Mouse (Mus musculus) granulocyte monocyte progenitor cell, adult 5-6 weeks (primary cell): Measurements from ENCODE around the gene Mfsd14a. TPM values are rescaled to one million over a fixed set of nuclear protein-coding genes. Genes with fewer than 3 reads are reported as not detected.

Experiments
- ATAC-seq: replicated peaks from 2 replicates; pipeline ENCODE4 v1.8.0; 2016; ENCODE audit warnings: mild to moderate bottlenecking, moderate TSS enrichment, inconsistent platforms; ENCODE audit not compliant: poor library complexity, severe bottlenecking
- total RNA-seq, 2 experiments: library from RNA; stranded (forward) in 1 of 2; stranded (reverse) in 1 of 2; fragments of 200-712, 200-1000 nt in 1 of 2; fragments of >200 nt in 1 of 2; fragmentation: Nextera tagmentation in 1 of 2; gene quantifications; 2 replicates each; pipeline ENCODE4 v1.2.3; 2014 to 2017

Gene Mfsd14a
- total RNA-seq, 2 experiments from 2014 or later: 52.3 to 67.0 TPM

- peak; percentile 6; the same call in 1 of the 2 replicates for ATAC-seq
These were observed 9.1 kb downstream of the Mfsd14a start for GRCm38 (mm10) chr3:116653278-116653945.

- no peak for ATAC-seq
These were observed 10.4 kb downstream of the Mfsd14a start for GRCm38 (mm10) chr3:116652033-116652446.

GRCm38 (mm10) chr3:116650698-116651097 lies 11.8 kb downstream of the Mfsd14a start:
- ATAC-seq: no peak

GRCm38 (mm10) chr3:116648805-116649204 lies 13.7 kb downstream of the Mfsd14a start:
- ATAC-seq: peak; percentile 81

DNA sequence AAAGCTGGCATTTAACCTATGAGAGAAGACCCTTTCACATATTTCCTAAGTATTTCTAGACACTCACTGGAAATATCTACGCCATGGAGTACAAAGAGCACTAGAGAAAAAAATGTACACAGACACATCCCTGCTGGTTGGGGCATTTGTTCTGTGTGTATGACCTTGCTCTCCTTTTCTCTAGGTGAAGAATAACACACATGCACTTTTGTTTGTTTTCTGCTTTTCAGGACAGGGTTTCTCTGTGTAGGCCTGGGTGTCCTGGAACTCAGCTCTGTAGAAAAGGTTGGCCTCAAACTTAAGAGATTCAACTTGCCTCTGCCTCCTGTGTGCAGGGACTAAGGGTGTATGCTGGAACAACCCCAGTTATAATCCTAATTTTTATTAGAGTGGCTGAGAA lies 16.1 kb downstream of the Mfsd14a start:
- ATAC-seq: no peak

DNA sequence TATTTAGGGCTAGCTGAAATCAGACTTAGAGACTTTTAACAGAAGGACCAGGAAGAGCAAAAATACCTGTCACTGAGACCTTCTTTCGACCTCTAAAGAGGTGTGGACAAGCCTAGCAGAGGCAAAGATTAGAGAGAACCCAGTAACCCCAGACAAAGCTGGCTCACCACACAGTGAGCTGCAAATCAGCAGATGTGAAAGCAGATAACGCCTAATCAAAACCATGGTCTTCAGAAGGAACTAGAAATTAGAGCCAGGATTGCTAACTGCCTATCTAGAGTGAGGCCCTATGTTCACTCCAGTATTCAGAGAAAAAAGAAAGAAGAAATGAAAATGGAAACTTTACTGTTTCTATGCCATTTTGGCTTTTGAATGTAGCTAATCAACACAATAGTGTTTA lies 20.1 kb downstream of the Mfsd14a start:
- ATAC-seq: 0 out of 2 replicates have a peak, but pooled peaks have one; percentile 7

DNA sequence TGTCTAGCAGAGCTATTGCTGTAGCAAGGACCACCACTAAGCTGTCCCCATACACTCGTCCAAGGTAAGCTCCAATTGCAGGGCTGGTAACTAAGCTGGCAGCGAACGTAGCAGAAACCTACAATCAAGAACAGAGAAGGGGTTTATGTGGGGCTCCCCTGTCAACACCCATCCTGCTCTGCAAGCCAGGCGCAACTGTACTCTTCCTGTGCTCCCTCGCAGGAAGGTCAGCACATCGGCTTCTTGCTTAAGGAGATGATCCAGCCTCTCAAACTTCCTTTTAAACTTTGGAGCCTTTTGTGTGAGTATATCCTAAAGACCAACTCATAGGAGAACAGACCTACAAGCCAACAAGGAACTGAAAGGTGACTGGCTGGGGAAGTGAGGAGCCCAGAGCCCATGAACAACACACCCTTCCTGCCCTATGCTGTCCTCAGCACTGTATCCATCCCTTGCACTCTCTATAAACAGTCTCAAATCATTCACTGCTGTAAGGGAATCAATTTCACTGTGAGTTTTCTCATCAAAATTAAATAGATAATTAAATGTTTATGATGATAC lies 20.6 kb downstream of the Mfsd14a start:
- ATAC-seq: peak; percentile 70

DNA sequence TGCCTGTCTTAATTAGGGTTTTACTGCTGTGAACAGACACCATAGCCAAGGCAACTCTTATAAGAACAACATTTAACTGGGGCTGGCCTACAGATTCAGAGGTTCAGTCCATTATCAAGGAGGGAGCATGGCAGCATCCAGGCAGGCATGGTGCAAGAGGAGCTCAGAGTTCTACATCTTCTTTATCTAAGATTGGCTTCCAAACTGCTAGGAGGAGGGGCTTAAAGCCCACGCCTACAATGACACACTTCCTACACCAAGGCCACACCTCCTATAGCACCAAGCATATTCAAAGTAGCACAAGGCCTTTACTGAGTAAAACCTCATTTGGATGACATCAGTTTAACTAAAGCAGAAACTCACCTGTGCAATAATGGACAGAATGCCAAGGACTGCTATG lies 22.5 kb downstream of the Mfsd14a start:
- 0 out of 2 replicates have a peak, but pooled peaks have one; percentile 31 for ATAC-seq

DNA sequence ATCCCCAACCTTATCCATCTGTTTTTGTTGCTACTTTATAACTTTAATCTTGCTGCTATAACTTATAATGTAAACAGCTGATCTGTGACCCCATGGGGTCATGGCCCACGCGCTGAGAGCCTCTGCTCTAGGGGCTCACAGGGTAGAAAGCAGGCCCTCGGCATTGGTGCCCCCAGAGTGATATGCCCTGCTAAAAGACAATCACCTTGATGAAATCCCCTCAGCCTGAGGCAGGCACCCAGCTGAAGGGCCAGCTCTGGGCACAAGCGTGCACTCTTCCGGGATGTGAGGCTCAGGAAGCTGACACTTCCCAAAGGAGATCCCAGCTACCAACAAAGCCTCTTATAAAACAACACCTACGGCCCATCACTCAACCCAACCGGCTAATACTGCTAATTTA lies 23.9 kb downstream of the Mfsd14a start:
- ATAC-seq: no peak

DNA sequence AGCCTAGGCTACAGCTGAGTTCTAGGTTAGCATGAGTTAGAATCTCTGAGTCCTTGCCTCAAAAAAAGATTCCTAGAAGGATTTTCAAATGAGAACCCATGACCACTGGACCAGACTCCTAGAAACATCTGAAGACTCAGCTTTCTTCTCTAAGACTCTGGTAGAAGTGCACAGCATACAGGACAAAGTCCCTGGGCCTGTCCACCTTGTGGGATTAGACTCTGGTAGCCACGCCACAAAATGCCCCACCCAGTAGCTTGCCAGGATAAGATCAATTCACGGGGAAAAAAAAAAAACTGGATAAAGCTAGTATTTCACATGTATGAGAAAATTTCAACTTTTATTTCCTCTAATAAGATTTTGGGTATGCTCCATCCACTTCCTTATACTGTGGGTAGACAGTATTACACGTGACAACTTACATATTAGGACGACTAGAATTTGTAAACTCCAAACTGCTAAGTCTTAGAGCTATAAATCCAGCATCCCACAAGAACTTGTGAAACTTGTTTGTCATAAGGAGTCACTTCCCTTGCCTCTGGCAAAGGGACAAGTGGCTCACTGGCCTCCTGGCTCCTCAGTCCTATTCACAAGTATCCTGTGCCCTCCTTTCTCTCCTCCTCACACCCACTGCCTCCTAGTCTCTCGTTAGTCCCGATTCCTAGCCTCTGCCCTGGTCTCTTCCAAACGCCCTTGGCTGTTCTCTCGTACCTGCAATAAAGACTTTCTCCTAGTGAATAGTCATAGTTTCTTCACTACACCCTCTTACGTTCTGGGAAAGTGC lies 24.6 kb downstream of the Mfsd14a start:
- ATAC-seq: peak; percentile 33

GRCm38 (mm10) chr3:116635799-116636198 lies 26.7 kb downstream of the Mfsd14a start:
- ATAC-seq: no peak

GRCm38 (mm10) chr3:116634853-116635252 lies 27.6 kb downstream of the Mfsd14a start:
- peak; percentile 46 for ATAC-seq

GRCm38 (mm10) chr3:116634091-116634490 lies 28.4 kb downstream of the Mfsd14a start:
- peak; percentile 61 for ATAC-seq

DNA sequence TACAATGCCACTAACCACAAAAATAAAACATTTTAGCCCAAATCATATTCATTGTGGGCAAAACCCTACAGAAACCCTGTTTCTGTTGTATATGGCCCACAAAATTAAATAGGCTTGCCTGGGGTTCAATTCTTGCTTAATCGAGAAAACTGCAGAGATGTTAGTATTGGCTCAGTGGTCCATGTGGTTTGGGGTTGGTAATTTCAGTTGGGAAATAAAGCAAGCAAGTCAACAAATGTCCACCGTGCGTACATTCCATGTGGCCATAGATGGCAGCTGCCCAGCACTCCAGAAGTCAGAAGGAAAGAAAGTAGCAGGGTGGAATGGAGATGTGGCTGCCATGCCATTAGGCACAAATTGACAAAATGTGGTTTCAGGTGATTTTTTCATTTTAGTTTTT lies 29.5 kb downstream of the Mfsd14a start:
- peak; percentile 81 for ATAC-seq

GRCm38 (mm10) chr3:116631459-116631858 lies 31.0 kb downstream of the Mfsd14a start:
- no peak for ATAC-seq

- no peak for ATAC-seq
These were observed 39.8 kb downstream of the Mfsd14a start for GRCm38 (mm10) chr3:116622641-116623040.

- ATAC-seq: peak; percentile 36; the same call in 1 of the 2 replicates
These were observed 41.7 kb downstream of the Mfsd14a start for GRCm38 (mm10) chr3:116620636-116621370.

- no peak for ATAC-seq
These were observed 43.6 kb downstream of the Mfsd14a start for GRCm38 (mm10) chr3:116618855-116619254.

- ATAC-seq: peak; percentile 96
These were observed 47.0 kb downstream of the Mfsd14a start for GRCm38 (mm10) chr3:116615318-116616068.
